Mouse (Mus musculus) ES-Bruce4 (cell line): ENCODE measurements at regions not wholly inside any gene's neighbourhood (a gene's known extent, or its start where the extent isn't known, plus 50 kb on each side); places are given as distances from the start of the nearest gene placed in this dataset.

Source experiments
- CTCF ChIP-seq: IDR thresholded peaks from one replicate; pipeline ENCODE4 v1.8.1; 2011; ENCODE audit warnings: low read depth, low read length
- EP300 ChIP-seq: IDR thresholded peaks from 2 replicates; pipeline ENCODE4 v1.6.1; 2011; ENCODE audit warnings: low read depth, low read length; ENCODE audit not compliant: insufficient read depth
- POLR2A ChIP-seq: IDR thresholded peaks from one replicate; pipeline ENCODE4 v1.8.1; 2011; ENCODE audit warnings: low read length; ENCODE audit not compliant: insufficient read depth

DNA sequence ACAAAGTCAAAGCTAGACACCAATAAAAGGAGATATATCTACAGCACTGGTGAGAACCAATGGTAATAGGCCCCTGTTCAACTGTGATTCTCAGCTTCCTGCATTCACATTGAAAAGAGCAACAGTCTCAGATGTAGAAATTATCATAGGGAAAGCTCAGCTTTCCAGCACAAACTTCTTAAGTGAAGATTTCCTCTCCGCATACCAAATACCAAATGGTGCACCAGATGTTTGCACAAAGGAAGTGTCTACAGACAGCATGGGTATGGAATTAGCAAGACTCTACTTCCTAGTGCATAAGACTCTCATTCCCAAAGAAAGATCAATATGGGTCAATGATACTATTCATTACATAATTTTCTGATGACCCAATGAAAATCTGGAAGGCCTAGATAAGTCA lies 486.0 kb upstream of the Nox3 start:
- no peak for TF ChIP-seq POLR2A
- no peak for TF ChIP-seq EP300
- TF ChIP-seq CTCF: no peak
